Mouse (Mus musculus): ENCODE results near the gene Nwd1. TPM values are rescaled to one million over a fixed set of nuclear protein-coding genes. Genes with fewer than 3 reads are reported as not detected.

Gene Nwd1
- under 0.01 TPM in 1 of 2 replicates, not detected in the other for polyA plus RNA-seq (2012)

GRCm38 (mm10) chr8:72646060-72646767 lies at the start of gene Nwd1:
Gene Nwd1 (plus strand): TSS chr8:72646711.
- Histone ChIP-seq H3K36me3 (ENCODE audit: control insufficient read depth) (no peaks in the 10 kb centered on the region), H3K9me3 (ENCODE audit: control insufficient read depth, low read length) (peaks cover 5% of the 10 kb centered on the region), H3K4me3 (replicated peaks) (no peak within 1 kb of the TSS), H3K27me3 (ENCODE audit: control insufficient read depth) (no peaks in the 10 kb centered on the region), H3K4me1 (ENCODE audit: control insufficient read depth) (peaks cover 5% of the 10 kb centered on the region; the same call in 1 of the 2 replicates)
- TF ChIP-seq GATA1 (IDR thresholded peaks at IDR 0.05; ENCODE audit: low read length), result no peak
- no peak for TF ChIP-seq TAL1 (IDR thresholded peaks at IDR 0.05; ENCODE audit: low read length)

GRCm38 (mm10) chr8:72642885-72643284 lies 3.6 kb upstream of the Nwd1 start:
- no peaks in the 10 kb centered on the region for H3K36me3 ChIP-seq (ENCODE audit: control insufficient read depth)
- peaks cover 5% of the 10 kb centered on the region for H3K9me3 ChIP-seq (ENCODE audit: control insufficient read depth, low read length)
- H3K27me3 ChIP-seq (ENCODE audit: control insufficient read depth), result no peaks in the 10 kb centered on the region
- H3K4me1 ChIP-seq (ENCODE audit: control insufficient read depth), result no peaks in the 10 kb centered on the region
- H3K4me3 ChIP-seq (replicated peaks), result no peak overlapping the region
- TF ChIP-seq GATA1 (IDR thresholded peaks at IDR 0.05; ENCODE audit: low read length), result no peak
- no peak for TF ChIP-seq TAL1 (IDR thresholded peaks at IDR 0.05; ENCODE audit: low read length)

- Histone ChIP-seq H3K27me3 (ENCODE audit: control insufficient read depth) (no peaks in the 10 kb centered on the region), H3K36me3 (ENCODE audit: control insufficient read depth) (no peaks in the 10 kb centered on the region), H3K9me3 (ENCODE audit: control insufficient read depth, low read length) (peaks cover 5% of the 10 kb centered on the region), H3K4me3 (replicated peaks) (no peak overlapping the region), H3K4me1 (ENCODE audit: control insufficient read depth) (no peaks in the 10 kb centered on the region)
- TF ChIP-seq GATA1 (IDR thresholded peaks at IDR 0.05; ENCODE audit: low read length) (no peak), TAL1 (IDR thresholded peaks at IDR 0.05; ENCODE audit: low read length) (no peak)
These were observed 1.9 kb upstream of the Nwd1 start for GRCm38 (mm10) chr8:72644601-72645000.

- no peak for TF ChIP-seq GATA1 (IDR thresholded peaks at IDR 0.05; ENCODE audit: low read length)
- TF ChIP-seq TAL1 (IDR thresholded peaks at IDR 0.05; ENCODE audit: low read length), result no peak
- H3K4me3 ChIP-seq (replicated peaks), result no peak overlapping the region
- H3K4me1 ChIP-seq (ENCODE audit: control insufficient read depth), result peaks cover 5% of the 10 kb centered on the region; the same call in 1 of the 2 replicates
These were observed 245 bp downstream of the Nwd1 start for GRCm38 (mm10) chr8:72646768-72647143.

GRCm38 (mm10) chr8:72650697-72651096 lies 4.2 kb downstream of the Nwd1 start:
- no peak overlapping the region for H3K4me3 ChIP-seq (replicated peaks)
- peaks cover 5% of the 10 kb centered on the region; the same call in 1 of the 2 replicates for H3K4me1 ChIP-seq (ENCODE audit: control insufficient read depth)
- H3K36me3 ChIP-seq (ENCODE audit: control insufficient read depth), result no peaks in the 10 kb centered on the region
- TF ChIP-seq TAL1 (IDR thresholded peaks at IDR 0.05; ENCODE audit: low read length) (no peak), GATA1 (IDR thresholded peaks at IDR 0.05; ENCODE audit: low read length) (no peak)
- no peaks in the 10 kb centered on the region for H3K9me3 ChIP-seq (ENCODE audit: control insufficient read depth, low read length)
- no peaks in the 10 kb centered on the region for H3K27me3 ChIP-seq (ENCODE audit: control insufficient read depth)

More at GRCm38 (mm10) chr8:72646768-72647143, 245 bp downstream of the Nwd1 start:
- Histone ChIP-seq H3K27me3 (ENCODE audit: control insufficient read depth) (no peaks in the 10 kb centered on the region), H3K36me3 (ENCODE audit: control insufficient read depth) (no peaks in the 10 kb centered on the region), H3K9me3 (ENCODE audit: control insufficient read depth, low read length) (peaks cover 5% of the 10 kb centered on the region)

- H3K4me1 ChIP-seq (ENCODE audit: control insufficient read depth), result peaks cover 5% of the 10 kb centered on the region; the same call in 1 of the 2 replicates
- TF ChIP-seq TAL1 (IDR thresholded peaks at IDR 0.05; ENCODE audit: low read length) (no peak), GATA1 (IDR thresholded peaks at IDR 0.05; ENCODE audit: low read length) (no peak)
- H3K4me3 ChIP-seq (replicated peaks), result no peak overlapping the region
- no peaks in the 10 kb centered on the region for H3K9me3 ChIP-seq (ENCODE audit: control insufficient read depth, low read length)
- H3K36me3 ChIP-seq (ENCODE audit: control insufficient read depth), result no peaks in the 10 kb centered on the region
- no peaks in the 10 kb centered on the region for H3K27me3 ChIP-seq (ENCODE audit: control insufficient read depth)
These were observed 8.3 kb downstream of the Nwd1 start for GRCm38 (mm10) chr8:72654565-72655521.

- H3K36me3 ChIP-seq (ENCODE audit: control insufficient read depth), result no peaks in the 10 kb centered on the region
- H3K9me3 ChIP-seq (ENCODE audit: control insufficient read depth, low read length), result no peaks in the 10 kb centered on the region
- TF ChIP-seq TAL1 (IDR thresholded peaks at IDR 0.05; ENCODE audit: low read length), result no peak
- no peaks in the 10 kb centered on the region for H3K27me3 ChIP-seq (ENCODE audit: control insufficient read depth)
- no peak overlapping the region for H3K4me3 ChIP-seq (replicated peaks)
- H3K4me1 ChIP-seq (ENCODE audit: control insufficient read depth), result peaks cover under 1% of the 10 kb centered on the region; the same call in 1 of the 2 replicates
These were observed 9.0 kb downstream of the Nwd1 start for GRCm38 (mm10) chr8:72655522-72655912.

GRCm38 (mm10) chr8:72659967-72660366 lies 13.5 kb downstream of the Nwd1 start:
- Histone ChIP-seq H3K4me3 (replicated peaks) (no peak overlapping the region), H3K9me3 (ENCODE audit: control insufficient read depth, low read length) (no peaks in the 10 kb centered on the region), H3K4me1 (ENCODE audit: control insufficient read depth) (peaks cover 5% of the 10 kb centered on the region)

GRCm38 (mm10) chr8:72664107-72664652 lies 17.7 kb downstream of the Nwd1 start:
- H3K9me3 ChIP-seq (ENCODE audit: control insufficient read depth, low read length), result no peaks in the 10 kb centered on the region
- H3K27me3 ChIP-seq (ENCODE audit: control insufficient read depth), result no peaks in the 10 kb centered on the region
- TF ChIP-seq TAL1 (IDR thresholded peaks at IDR 0.05; ENCODE audit: low read length), result no peak
- no peak for TF ChIP-seq GATA1 (IDR thresholded peaks at IDR 0.05; ENCODE audit: low read length)
- no peak overlapping the region for H3K4me3 ChIP-seq (replicated peaks)
- H3K36me3 ChIP-seq (ENCODE audit: control insufficient read depth), result no peaks in the 10 kb centered on the region
- H3K4me1 ChIP-seq (ENCODE audit: control insufficient read depth), result peaks cover 14% of the 10 kb centered on the region

More at GRCm38 (mm10) chr8:72659967-72660366, 13.5 kb downstream of the Nwd1 start:
- TF ChIP-seq GATA1 (IDR thresholded peaks at IDR 0.05; ENCODE audit: low read length) (no peak), TAL1 (IDR thresholded peaks at IDR 0.05; ENCODE audit: low read length) (no peak)
- Histone ChIP-seq H3K27me3 (ENCODE audit: control insufficient read depth) (no peaks in the 10 kb centered on the region), H3K36me3 (ENCODE audit: control insufficient read depth) (no peaks in the 10 kb centered on the region)
